Mouse (Mus musculus): ENCODE measurements at regions not wholly inside any gene's neighbourhood (a gene's known extent, or its start where the extent isn't known, plus 50 kb on each side); places are given as distances from the start of the nearest gene placed in this dataset.

DNA sequence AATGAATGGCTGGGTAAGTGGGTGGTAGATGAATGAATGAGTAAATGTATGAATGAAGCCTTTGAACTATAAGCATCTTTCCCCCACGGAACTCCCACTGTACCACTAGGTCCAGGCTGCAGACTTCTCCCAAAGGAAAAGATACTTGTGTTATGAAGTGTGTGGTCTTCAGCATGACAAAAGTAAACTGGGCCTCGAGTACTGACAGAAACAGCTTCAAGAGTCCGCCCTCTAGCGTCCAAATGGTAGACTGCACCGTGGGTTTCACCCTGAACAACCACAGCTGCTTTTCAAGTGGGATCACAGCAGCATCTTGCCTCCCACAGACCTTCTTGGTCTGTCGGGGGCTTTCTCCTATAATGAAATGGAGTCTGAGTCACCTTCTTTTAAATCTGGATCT, 54.7 kb upstream of the Ankrd34c start:
- DNase-seq (ENCODE audit: low spot score in 2 of 2) = peak; percentile 55 to 60

- DNase-seq (ENCODE audit: low spot score in 2 of 2) = no peak
Observed at GRCm38 (mm10) chr9:89789926-89790325, 51.7 kb upstream of the Ankrd34c start.

DNA sequence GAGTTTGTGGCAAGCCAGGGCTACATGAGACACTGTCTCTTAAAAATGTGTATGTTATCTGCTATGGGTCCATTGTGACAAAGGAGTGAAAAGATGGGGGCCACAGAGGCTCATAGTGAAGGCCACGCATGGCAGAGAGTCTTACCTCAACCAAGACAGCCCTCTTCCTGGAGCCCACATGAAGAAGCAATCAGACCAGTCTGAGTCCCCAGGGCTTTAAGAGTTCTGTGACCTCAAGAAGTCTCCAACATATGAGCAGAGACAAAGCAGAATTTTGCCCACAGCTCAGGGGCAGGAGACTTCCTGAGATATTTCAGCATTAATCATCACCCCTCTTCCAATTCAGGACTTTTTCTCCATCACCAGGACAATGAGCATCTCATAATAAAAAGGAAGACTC, 50.4 kb upstream of the Ankrd34c start:
- DNase-seq (ENCODE audit: low spot score in 2 of 2) = no peak

Small RNA genes in the stretch of these regions (microRNA-seq; reads per million reads assigned to microRNA genes)
- gene Mir184 (ENCODE audit: borderline number of aligned reads in 2 of 2) = 25.1 to 33.6 reads per million in 2 experiments
